Mouse (Mus musculus) left cerebral cortex, adult 2 months (tissue): ENCODE measurements at regions not wholly inside any gene's neighbourhood (a gene's known extent, or its start where the extent isn't known, plus 50 kb on each side); places are given as distances from the start of the nearest gene placed in this dataset.

Experiments
- DNase-seq, 2 experiments: peaks; one replicate each; pipeline ENCODE4 v3.0.0; 2021 to 2022; ENCODE audit warnings: low spot score in 2 of 2, mixed read lengths in 1 of 2; ENCODE audit errors: extremely low spot score in 1 of 2
- H3K27ac ChIP-seq: fragments of 200-600 bp; 2 replicates; pipeline ENCODE4 v1.8.1; 2022
- H3K4me3 ChIP-seq: fragments of 200-600 bp; 2 replicates; pipeline ENCODE4 v1.8.1; 2022
- CTCF ChIP-seq: fragments of 200-600 bp; IDR thresholded peaks from 2 replicates; pipeline ENCODE4 v1.8.1; 2022; ENCODE audit warnings: antibody characterized with exemption, mild to moderate bottlenecking, moderate library complexity
- intact Hi-C: fragments of 180-260 bp; cut with DNase I; formaldehyde crosslinking; loops from one replicate; pipeline ENCODE4 v1.15.1; 2025

- intact Hi-C loops = no loop called here
- DNase-seq = peak in 1 of 2 experiments; percentile 15
- no peak overlapping the region for H3K27ac ChIP-seq
- TF ChIP-seq CTCF = peak; percentile 47
- H3K4me3 ChIP-seq = no peak overlapping the region
These were observed 145.7 kb upstream of the Syt6 start for GRCm38 (mm10) chr3:103429227-103429788.

GRCm38 (mm10) chr3:103430131-103430530 lies 144.9 kb upstream of the Syt6 start:
- TF ChIP-seq CTCF = no peak
- intact Hi-C loops = no loop called here
- Histone ChIP-seq H3K27ac (no peak overlapping the region), H3K4me3 (no peak overlapping the region)
- DNase-seq = no peak

GRCm38 (mm10) chr3:103432254-103432653 lies 142.8 kb upstream of the Syt6 start:
- TF ChIP-seq CTCF = peak; percentile 5
- intact Hi-C loops = no loop called here
- Histone ChIP-seq H3K27ac (no peak overlapping the region), H3K4me3 (no peak overlapping the region)
- no peak for DNase-seq

- intact Hi-C loops = loop anchor here (5.0 kb wide), 1 partner anchor 300 kb away; the partner anchor contains the start of genes Gm10964 and Olfml3
- no peak for DNase-seq
- Histone ChIP-seq H3K27ac (no peak overlapping the region), H3K4me3 (no peak overlapping the region)
- TF ChIP-seq CTCF = no peak
These were observed 138.0 kb upstream of the Syt6 start for GRCm38 (mm10) chr3:103436902-103437603.

GRCm38 (mm10) chr3:103438791-103439354 lies 136.2 kb upstream of the Syt6 start:
- no peak overlapping the region for H3K4me3 ChIP-seq
- TF ChIP-seq CTCF = peak; percentile 56
- H3K27ac ChIP-seq = no peak overlapping the region
- intact Hi-C loops = loop anchor here (5.0 kb wide), 1 partner anchor 298 kb away; the partner anchor contains the start of genes Gm10964 and Olfml3
- DNase-seq = peak; percentile 48 to 63

- intact Hi-C loops = no loop called here
- Histone ChIP-seq H3K4me3 (no peak overlapping the region), H3K27ac (no peak overlapping the region)
- TF ChIP-seq CTCF = no peak
- no peak for DNase-seq
These were observed 131.8 kb upstream of the Syt6 start for GRCm38 (mm10) chr3:103443247-103443646.

GRCm38 (mm10) chr3:103445852-103446251 lies 129.2 kb upstream of the Syt6 start:
- intact Hi-C loops = no loop called here
- DNase-seq = no peak
- Histone ChIP-seq H3K27ac (no peak overlapping the region), H3K4me3 (no peak overlapping the region)
- TF ChIP-seq CTCF = no peak

GRCm38 (mm10) chr3:103449851-103450250 lies 125.2 kb upstream of the Syt6 start:
- intact Hi-C loops = no loop called here
- DNase-seq = no peak
- TF ChIP-seq CTCF = no peak
- Histone ChIP-seq H3K4me3 (no peak overlapping the region), H3K27ac (no peak overlapping the region)

GRCm38 (mm10) chr3:103451971-103452370 lies 123.1 kb upstream of the Syt6 start:
- intact Hi-C loops = no loop called here
- no peak for DNase-seq
- Histone ChIP-seq H3K27ac (no peak overlapping the region), H3K4me3 (no peak overlapping the region)
- no peak for TF ChIP-seq CTCF

- DNase-seq = no peak
- TF ChIP-seq CTCF = no peak
- Histone ChIP-seq H3K4me3 (no peak overlapping the region), H3K27ac (no peak overlapping the region)
- intact Hi-C loops = no loop called here
These were observed 111.3 kb upstream of the Syt6 start for GRCm38 (mm10) chr3:103463760-103464159.

- DNase-seq = no peak
- no peak for TF ChIP-seq CTCF
- H3K4me3 ChIP-seq = no peak overlapping the region
- intact Hi-C loops = no loop called here
- H3K27ac ChIP-seq = no peak overlapping the region
These were observed 110.8 kb upstream of the Syt6 start for GRCm38 (mm10) chr3:103464181-103464580.

- no peak for TF ChIP-seq CTCF
- intact Hi-C loops = no loop called here
- no peak overlapping the region for H3K27ac ChIP-seq
- DNase-seq = no peak
- no peak overlapping the region for H3K4me3 ChIP-seq
These were observed 110.3 kb upstream of the Syt6 start for GRCm38 (mm10) chr3:103464729-103465128.
